Mouse (Mus musculus): Measurements from ENCODE around the gene Usp50.

DNA sequence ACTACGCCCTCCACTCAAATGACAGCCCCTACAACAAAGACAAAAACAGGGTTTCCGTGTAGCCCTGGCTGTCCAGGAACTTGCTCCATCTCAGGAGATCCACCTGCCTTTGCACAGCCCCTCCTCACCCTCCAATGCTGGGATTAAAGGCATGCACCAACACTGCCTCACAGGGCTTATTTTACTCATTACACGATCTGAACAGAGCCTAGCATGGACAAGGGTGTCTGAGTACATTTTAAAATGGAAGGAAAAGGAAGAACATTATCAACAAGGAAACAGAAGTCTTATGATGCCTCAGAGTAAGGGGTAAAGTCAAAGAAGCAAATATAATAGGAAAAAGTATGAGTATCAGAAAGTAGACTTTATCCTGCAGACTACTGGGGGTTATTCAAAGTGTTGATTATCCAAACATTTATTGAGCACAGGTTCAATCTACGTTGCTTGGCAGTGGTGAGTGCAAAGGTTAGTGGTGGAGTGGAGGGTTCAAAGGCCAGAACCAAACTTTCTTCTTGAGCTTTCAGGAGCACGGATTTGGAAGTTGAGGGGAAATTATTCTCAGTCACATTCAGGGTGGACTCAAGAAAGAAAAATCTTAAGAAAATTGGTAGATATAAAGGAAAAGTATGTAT is 114.5 kb downstream of the Usp50 start:
- TF ChIP-seq MAZ (IDR thresholded peaks at IDR 0.05; ENCODE audit: low read depth, low read length) (no peak), USF1 (IDR thresholded peaks at IDR 0.05; ENCODE audit: low read depth, low read length) (no peak), JUN (IDR thresholded peaks at IDR 0.05; ENCODE audit: insufficient read depth, low read depth, low read length) (no peak), USF2 (conservative IDR thresholded peaks at IDR 0.05; ENCODE audit: low read depth, low read length) (no peak), CTCF (conservative IDR thresholded peaks at IDR 0.05 in 1 of 2, IDR thresholded peaks at IDR 0.05 in 1 of 2; ENCODE audit: low read depth in 2 of 2, low read length in 2 of 2) (no peak), IRF4 (IDR thresholded peaks at IDR 0.05; ENCODE audit: low read depth, low read length) (no peak), MYC (IDR thresholded peaks at IDR 0.05; ENCODE audit: low read depth, low read length) (no peak), NELFE (IDR thresholded peaks at IDR 0.05; ENCODE audit: low read depth, low read length) (no peak), E2F4 (IDR thresholded peaks at IDR 0.05; ENCODE audit: insufficient replicate concordance, low read depth, low read length) (no peak), GABPA (IDR thresholded peaks at IDR 0.05; ENCODE audit: insufficient replicate concordance, low read depth, low read length) (no peak), ZNF384 (IDR thresholded peaks at IDR 0.05; ENCODE audit: low read depth, low read length) (no peak), MAX (IDR thresholded peaks at IDR 0.05; ENCODE audit: low read length) (no peak), ETS1 (conservative IDR thresholded peaks at IDR 0.05; ENCODE audit: low read depth, low read length) (no peak)
